Mouse (Mus musculus): Measurements from ENCODE around the gene Ubac2.

The Ubac2 gene

GRCm38 (mm10) chr14:121894511-121895135, 16.2 kb downstream of the Ubac2 start:
- no peak for DNase-seq (ENCODE audit: low spot score in 2 of 2)

DNA sequence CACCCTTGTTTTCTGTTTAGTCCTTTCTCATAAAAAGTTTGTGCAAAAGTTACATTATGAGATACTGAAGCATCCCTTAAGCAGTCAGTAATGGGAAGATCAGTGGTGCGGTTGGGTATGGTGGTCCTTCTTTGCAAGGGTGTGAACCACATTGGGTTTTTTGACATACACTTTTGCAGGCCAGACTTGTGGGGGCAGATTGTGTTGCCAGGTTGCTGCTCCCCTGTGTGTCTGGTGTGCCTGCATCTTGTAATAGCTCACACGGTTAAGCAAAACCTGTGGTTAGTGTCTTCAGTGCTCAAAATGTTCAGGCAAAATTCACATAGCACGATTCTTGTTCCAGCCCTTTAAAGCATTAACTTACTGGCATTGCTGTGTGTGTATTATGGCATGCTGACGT, 16.9 kb downstream of the Ubac2 start:
- DNase-seq (ENCODE audit: low spot score in 2 of 2): no peak

DNA sequence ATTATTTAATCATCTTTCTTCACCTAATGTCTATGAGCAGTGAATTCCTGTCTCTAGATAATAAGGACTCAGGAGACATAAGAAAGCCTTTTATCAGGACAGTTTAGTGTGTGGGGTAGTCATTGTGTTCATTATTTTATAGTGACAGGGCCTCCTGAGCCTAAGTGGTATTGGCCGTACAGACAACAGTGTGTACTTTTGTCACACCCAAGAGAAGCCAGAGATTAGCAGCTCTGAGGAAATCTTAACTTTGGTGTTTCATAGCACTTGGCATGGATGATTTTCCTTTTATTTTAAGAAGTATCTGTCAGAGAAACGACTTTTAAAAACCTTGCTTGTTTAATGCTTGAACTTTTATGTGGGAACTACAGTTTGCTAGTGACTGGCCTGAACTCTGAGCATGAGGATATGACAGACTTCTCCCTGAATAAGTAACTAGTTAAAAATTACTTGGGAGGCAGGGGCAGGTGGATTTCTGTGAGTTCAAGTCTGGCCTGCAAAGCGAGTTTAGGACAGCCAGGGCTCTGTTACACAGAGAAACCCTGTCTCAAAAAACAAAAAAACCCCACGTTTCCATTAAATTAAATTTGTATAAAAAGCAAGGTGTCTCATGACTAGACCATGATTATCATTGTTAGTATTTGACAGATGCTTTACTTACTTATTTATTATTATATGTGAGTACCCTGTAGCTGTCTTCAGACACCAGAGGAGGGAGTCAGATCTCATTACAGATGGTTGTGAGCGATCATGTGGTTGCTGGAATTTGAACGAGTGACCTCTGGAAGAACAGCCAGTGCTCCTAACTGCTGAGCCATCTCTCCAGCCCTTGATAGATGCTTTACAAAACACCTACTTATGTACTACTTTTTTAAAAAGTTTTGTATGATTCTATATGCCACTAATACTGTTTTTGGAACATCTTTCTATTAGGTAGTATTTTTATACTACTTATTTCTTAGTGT, 18.0 kb downstream of the Ubac2 start:
- no peak for DNase-seq (ENCODE audit: low spot score in 2 of 2)

DNA sequence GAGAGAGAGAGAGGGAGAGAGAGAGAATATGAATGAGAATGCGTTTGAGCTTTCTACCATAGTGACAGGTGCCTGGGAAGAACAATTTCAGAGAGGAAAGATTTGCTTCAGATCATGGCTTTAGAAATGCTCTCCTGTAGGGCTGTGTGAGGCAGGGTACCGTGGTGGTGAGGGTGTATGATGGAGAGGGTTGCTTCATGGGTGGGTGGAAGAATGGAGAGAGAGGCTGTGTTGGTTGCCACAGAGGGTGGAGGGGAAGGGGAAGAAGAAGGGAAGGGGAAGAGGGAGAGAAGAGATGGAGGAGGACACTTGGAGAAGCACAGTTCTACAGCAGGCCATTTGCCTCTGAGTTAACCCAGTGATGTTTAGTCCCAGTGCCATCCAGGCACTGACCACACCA, 19.4 kb downstream of the Ubac2 start:
- DNase-seq (ENCODE audit: low spot score in 2 of 2): no peak

DNA sequence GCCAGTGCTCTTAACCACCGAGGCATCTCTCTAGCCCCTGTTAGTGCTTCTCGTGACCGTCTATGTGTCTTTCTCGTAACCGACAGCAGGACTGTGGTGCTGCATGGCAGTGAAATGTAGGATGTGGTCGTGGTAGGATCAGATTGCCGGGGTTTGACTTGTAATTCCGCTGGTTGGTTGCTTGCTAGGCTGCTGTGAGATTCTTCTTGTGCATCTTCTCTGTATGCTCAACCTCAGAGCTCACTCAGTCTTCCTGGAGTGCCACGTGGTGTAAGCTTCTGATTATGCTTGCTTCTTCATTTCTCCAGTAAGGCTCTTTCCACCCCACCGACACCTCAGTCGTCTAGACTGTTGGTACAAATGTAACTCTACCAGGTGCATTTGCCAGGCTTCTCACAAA, 20.1 kb downstream of the Ubac2 start:
- DNase-seq (ENCODE audit: low spot score in 2 of 2): no peak

DNA sequence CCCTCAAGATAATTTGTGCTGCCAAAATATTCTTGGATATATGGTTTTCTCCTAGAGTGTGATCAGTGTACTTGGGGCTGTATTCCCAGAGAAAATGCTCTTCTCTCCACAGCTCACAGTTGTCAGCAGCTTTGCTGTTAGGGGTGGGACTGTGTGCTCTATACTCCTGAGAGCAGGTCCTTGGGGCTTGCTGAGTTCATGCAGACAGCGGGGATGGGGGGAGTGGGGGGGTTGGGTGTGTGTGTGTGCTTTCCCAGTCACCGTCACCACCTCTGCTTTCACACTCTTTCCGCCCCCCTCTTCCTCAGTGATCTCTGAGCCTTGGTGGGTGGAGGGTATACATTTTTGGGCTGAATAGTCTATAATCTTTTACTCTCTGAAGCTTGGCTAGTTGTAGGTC, 20.7 kb downstream of the Ubac2 start:
- no peak for DNase-seq (ENCODE audit: low spot score in 2 of 2)

DNA sequence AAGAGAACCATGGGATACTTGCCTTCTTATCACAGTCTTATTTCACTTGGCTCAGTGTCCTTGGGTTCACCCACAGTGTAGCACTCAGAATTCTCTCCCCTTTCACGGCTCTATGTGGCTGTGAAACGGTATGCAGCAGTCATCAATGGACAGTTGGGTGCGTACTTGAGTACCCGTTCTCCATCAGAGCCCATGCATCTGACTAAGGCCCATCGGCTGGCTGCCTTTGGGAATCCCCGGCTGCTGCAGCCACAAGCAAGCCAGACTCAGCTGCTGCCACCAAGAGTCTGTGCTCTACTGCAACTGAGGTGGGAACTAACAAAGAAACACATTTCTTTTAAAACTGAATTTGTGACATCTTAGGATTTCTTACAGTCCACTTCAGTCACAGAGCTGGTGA, 23.1 kb downstream of the Ubac2 start:
- DNase-seq (ENCODE audit: low spot score in 2 of 2): no peak

GRCm38 (mm10) chr14:121903381-121903876, 25.0 kb downstream of the Ubac2 start:
- DNase-seq (ENCODE audit: low spot score in 2 of 2): no peak

- DNase-seq (ENCODE audit: low spot score in 2 of 2): no peak
Observed at GRCm38 (mm10) chr14:121904754-121905153, 26.3 kb downstream of the Ubac2 start.

DNA sequence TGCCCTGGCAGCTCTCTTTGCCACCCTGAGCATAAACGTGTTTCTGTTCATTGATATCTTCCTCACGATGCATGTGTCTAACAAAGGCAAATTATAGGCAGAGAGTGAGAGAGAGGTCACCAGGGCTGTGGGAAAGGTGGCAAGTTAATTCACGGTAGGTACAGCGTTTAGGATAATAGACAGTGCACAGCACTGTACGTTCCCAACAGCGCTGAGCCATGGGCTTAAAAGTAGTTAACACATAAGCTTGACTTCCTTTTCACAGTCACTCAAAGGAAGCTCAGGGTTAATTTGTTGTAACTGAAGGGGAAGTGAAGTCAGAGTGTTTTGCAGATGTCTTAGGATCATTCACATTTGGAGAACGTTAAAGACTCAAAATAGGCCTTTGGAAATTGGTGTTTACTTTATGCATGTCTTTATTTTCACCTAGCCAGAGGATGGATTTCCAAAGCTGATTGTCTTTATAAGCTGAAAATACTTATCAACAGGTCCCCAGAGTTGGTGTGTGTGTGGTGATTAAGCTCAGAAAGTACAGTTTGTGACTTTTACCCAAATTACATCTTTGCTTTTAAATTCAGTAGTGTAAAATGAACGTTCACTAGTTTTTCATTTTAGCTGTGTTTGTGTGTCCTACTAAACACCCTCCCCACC, 28.0 kb downstream of the Ubac2 start:
- DNase-seq (ENCODE audit: low spot score in 2 of 2): no peak

DNA sequence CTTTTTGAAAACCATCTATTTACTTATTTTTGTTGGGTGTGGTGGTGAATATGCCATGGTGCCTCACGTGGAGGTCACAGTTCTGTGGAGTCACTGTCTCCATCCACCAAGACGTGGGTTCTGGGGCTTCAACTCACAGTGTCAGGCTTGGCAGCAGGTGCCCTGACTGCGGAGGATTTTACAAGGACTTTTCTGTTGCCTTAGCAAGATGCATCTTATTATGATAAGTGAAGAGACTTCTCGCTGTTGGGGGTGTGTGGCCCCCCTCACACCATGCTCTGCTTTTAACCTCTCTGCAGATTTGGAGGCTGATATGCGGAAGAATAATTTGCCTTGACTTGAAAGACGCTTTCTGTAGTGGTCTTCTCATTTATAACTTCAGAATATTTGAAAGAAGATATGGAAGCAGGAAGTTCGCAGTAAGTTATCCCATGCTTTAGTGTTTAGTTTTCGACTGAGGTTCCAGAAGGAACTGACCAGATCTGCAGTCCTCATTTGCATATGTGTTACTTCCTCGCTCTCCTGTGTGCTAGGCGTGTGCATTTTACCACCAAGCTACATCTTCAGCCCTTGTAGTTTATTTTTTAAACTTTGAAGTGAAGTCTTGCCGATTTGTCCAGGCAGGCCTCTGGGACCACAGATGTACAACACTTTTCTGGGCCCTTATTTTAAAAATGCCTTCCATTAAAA, 28.7 kb downstream of the Ubac2 start:
- no peak for DNase-seq (ENCODE audit: low spot score in 2 of 2)

- no peak for DNase-seq (ENCODE audit: low spot score in 2 of 2)
Observed at GRCm38 (mm10) chr14:121909868-121910267, 31.4 kb downstream of the Ubac2 start.

DNA sequence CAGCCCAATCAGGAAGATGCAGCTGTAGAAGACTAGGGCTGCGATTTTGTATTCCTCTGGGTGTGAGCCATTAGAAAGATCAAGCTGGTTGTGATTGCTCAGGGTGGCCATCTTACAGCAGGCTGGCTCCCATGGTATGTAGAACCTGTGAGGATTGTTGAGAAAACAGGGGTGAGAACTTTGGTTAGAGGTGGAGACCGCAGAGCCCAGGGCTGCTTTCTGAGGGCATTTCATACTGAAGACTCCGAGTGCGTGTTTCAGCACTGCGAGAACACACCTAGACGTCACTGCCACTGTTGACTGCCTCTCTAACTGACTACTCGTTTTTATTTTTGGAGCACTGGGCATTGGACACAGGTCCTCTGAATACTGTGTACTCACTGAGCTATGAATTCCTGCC, 34.1 kb downstream of the Ubac2 start:
- no peak for DNase-seq (ENCODE audit: low spot score in 2 of 2)

GRCm38 (mm10) chr14:121915143-121915542, 36.7 kb downstream of the Ubac2 start:
- no peak for DNase-seq (ENCODE audit: low spot score in 2 of 2)

- DNase-seq (ENCODE audit: low spot score in 2 of 2): no peak
Observed at GRCm38 (mm10) chr14:121915621-121916020, 37.2 kb downstream of the Ubac2 start, which contains the start of gene Gpr18. Gene Gpr18 (minus strand): TSS chr14:121915781.

DNA sequence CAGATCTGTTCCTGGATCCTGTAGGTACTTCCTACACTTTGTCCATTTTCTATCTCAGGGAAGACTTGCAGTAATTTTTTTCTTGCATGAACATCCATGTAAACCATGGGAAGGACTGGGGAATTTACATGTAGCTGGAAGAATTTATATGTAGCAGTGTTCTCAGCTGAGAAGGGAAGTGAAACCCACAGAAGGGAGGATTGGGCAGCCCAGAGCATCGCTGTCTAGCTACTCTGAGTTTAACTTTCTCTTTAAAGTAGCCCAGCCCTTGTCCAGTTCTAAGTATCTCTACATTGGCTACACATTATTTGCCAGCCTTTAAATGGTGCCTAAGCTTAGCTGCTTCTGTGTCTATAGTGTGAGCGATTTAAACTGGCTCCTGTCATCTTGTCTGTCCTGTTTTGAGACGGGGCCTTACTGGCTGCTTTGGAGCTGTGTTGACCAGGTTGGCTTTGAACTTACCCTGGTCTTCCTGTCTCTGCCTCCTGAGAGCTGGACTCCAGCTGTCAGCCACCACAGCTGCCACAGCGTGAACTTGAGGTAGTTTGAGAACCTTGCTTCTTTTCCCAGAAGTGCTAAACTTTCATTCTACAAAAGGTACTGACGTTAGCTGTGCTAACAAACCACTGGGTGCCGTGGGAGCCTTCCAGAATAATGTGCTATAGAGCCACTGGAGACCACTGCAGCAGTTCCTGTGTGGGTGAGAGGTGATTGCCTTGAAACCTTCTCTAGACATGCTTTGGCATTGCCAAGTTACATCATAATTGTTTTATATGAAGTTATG, 38.1 kb downstream of the Ubac2 start:
- no peak for DNase-seq (ENCODE audit: low spot score in 2 of 2)

- no peak for DNase-seq (ENCODE audit: low spot score in 2 of 2)
Observed at GRCm38 (mm10) chr14:121918266-121918665, 39.8 kb downstream of the Ubac2 start.

- DNase-seq (ENCODE audit: low spot score in 2 of 2): no peak
Observed at GRCm38 (mm10) chr14:121919752-121920151, 41.3 kb downstream of the Ubac2 start.

GRCm38 (mm10) chr14:121920511-121921124, 42.2 kb downstream of the Ubac2 start:
- no peak for DNase-seq (ENCODE audit: low spot score in 2 of 2)

- DNase-seq (ENCODE audit: low spot score in 2 of 2): no peak
Observed at GRCm38 (mm10) chr14:121922016-121922415, 43.6 kb downstream of the Ubac2 start.

DNA sequence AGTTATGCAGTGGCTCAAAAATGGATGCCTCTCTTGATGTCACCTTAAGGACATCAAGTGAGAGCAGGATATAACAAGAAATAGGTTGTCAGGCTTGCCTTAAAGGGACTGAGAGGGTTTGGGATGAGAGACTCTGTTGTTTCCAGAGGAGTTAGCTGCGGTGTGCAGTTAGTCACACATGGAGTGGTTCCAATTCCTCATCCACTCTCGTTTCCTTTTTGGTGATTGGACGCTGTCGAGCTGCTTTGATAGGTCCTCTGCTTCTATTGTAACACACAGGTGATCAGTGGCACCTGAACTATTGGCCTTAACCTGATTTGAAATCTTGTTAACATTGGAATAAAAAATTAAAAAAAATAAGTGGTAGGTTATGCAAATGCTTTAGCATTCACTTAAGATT, 44.3 kb downstream of the Ubac2 start:
- no peak for DNase-seq (ENCODE audit: low spot score in 2 of 2)
